Mouse (Mus musculus) induced T-regulatory cell, adult 2 months (primary cell): Measurements from ENCODE around the gene Tmem213.

Source experiments
- DNase-seq: peaks from one replicate; pipeline ENCODE4 v3.0.0-alpha.2; 2012; ENCODE audit warnings: low read depth

The Tmem213 gene

DNA sequence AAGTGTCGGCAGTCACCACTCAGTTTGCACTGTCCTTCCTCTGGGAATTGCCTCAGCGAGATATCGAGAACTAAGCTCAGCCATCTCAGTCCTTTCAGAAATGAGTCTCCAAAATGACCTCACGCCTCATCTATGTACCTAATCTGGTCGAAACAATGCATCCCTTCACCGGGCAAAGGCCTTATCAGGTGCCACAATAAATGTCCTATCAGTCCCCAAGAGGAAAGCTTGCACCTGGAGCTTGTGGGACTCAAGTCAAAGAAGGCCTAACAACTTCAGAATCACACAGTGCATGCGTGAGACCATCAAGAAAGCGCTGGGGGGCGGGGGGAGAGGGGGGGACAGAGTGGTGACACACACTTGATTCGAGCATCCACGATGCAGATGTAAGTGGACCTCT, 43.2 kb downstream of the Tmem213 start:
- DNase-seq = no peak

DNA sequence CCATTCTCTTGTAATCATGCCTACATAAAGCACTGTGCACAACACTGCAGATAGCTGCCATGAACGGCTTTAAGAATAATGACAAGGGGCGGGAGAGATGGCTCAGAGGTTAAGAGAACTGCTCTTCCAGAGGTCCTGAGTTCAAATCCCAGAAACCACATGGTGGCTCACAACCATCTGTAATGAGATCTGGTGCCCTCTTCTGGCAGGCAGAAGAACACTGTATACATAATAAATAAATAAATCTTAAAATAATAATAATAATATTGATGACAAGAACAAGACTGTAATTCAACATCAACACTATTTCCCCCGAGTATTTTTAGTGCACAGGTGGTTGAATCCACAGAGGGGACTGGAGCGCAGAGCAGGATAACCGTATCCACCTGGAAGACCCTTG, 47.1 kb downstream of the Tmem213 start:
- DNase-seq = no peak

DNA sequence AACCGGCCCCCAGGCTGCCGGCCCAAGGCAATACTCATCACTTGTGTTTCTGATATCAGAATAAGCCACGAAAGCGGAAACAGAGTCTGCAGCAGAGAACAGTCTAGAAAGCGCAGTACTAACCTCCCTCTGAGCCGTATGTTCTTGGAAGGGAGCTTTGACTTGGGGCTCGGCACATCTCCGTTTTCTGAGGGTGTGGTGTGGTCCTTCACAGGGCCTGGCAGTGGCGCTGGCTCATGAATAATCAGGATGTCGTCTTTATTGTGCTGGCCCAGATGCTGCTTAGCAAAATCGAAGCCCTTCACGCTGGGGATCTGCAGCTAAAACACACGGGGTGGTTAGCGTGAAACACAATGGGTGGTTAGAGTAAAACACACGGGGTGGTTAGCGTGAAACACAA, 48.9 kb downstream of the Tmem213 start:
- no peak for DNase-seq

DNA sequence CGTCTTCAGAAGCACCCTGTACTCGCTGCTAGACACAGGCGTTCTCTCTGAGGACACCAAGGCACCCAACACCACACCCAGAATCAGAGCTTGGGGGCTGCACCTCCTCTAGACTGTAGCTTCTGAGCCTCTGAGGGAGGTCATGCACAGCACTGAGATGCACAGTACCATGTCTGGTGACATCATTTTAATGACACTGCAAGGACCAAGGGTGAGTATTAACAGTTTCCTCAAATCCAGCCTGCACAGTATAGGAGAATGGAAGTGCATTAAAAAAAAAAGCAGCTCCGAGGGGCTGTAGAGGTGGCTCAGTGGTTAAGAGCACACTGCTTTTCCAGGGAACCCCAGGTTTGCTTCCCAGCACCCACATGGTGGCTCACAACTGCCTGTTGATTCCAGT, 50.5 kb downstream of the Tmem213 start:
- no peak for DNase-seq

DNA sequence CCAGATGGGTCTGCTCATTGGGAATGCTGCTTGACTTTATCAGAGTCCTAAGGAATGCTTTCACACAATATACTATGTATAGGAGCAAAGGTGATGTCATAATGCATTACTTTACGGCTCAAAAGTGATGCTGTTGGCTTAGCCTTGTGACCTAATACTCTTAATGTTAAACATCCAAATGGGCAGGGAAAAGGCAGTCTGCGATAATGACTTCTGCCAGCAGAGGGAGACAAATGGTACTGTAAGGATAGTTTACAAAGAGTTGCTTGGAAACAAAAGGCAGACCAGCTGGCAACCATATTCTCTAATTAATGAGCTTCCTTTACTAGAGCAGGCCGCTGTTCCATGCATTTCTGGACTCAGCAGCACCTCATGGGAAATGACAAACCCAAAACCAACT, 51.0 kb downstream of the Tmem213 start:
- peak; percentile 81 for DNase-seq

DNA sequence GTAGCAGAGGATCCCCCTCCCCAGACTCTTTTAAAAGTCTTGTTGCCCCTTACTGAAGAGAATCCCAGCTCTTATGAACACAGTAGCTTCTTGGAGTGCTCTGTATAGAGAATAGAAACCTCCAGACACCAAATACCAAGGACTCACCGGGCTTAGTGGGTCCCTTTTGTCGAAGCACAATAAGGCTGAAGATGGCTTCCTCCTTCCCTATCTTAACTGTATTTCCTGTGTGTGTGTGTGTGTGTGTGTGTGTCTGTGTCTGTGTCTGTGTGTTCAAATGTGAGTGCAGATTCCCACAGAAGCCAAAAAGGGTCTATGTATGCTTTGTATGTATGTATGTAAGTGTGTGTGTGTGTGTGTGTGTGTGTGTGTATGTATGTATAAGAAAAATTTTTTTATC, 51.5 kb downstream of the Tmem213 start:
- no peak for DNase-seq

DNA sequence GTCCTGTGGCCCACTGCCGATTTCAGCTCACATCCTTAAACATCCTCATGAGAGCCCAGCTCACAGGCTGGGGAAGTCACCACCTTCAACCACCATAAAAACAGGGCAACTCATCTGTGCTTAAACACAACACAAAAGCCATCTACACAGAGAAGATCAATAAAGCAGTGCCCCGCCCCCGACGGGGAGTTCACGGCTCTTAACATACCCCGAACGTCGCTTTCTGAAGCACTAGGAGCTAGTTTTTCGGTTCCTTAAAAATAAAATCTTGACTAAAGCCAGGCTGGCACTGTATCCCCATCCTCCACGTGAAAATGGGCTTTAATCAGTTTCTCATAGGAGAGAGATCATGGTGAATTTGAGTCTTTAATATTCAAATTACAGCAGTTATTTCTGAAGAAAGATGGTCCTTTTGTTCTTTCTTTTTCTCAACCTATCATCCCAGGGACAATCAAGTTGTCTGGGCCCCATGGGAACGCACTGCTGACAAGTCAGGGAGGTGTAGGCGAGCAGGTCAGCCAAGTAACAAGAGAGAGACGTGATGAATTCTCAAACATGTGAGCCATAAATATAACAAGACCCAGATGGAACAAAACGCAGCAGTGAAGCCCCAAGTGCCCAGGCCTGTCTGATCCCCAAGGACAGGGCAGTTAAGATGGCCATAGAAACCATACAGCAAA, 53.9 kb downstream of the Tmem213 start:
- no peak for DNase-seq

DNA sequence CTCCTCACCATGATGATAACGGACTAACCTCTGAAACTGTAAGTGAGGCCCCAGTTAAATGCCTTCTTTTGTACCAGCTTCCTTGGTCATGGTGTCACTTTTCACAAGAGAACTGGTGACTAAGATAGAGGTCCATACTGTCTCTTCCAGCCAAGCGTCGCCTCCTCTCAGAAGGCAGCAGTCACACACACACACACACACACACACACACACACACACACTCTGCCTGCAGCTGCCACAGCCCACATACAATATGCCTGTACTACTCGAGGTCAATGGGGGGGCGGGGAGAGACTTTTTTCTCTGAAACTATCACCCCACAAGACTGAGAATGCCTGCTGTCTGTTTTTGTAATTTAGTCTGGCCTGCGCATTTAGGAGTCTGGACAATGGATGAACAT, 55.6 kb downstream of the Tmem213 start:
- DNase-seq = no peak

DNA sequence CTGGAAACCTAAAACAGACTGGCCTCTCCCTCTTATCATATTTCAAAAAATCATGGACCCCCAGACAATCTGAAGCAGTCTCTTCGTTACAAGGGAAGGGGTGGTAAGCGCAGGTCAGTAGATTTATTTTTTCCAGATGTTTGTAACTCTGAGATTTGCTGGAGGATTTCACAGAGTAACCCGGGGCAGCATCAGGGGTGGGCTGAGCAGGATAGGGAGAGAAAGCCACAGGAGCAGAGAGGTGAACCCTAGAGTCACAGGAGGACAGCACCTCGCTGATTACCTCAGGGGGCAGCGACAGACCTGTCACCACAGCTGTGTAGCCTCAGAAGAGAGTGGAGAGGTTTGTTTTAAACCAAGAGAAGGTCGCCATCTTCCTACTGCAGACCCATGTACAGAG, 56.3 kb downstream of the Tmem213 start:
- no peak for DNase-seq
